Comparison of ENCODE assay signal across 23 mouse cellular contexts in genomic region chr13:107314746-107315145, GRCm38 (mm10).
DNase-seq lines count a peak whose midpoint lies in the region; ATAC-seq and TF ChIP-seq lines count a peak whose summit lies in the region.
"Had no signal": no experiment of that assay in that cellular context is flagged by ENCODE, and none has a peak within 500 bp of the region (broad histone marks: within the 10 kb centered on the region; RNA-seq: fewer than 3 reads in every experiment).

No protein-coding gene starts in this region.

- H3K27me3 ChIP-seq in hindbrain, embryonic 16.5 days (replicated peaks; ENCODE audit: control insufficient read depth, insufficient read depth, low read length), result no peaks in the 10 kb centered on the region
- no peaks in the 10 kb centered on the region for H3K27me3 ChIP-seq in hindbrain, postnatal 0 days (ENCODE audit: insufficient read depth, low read length)
- H3K27me3 ChIP-seq: limb, embryonic 15.5 days; liver, embryonic 13.5 days had no signal

- H3K9me3 ChIP-seq in hindbrain, embryonic 16.5 days (ENCODE audit: control insufficient read depth, low read length), result no peaks in the 10 kb centered on the region
- H3K9me3 ChIP-seq in hindbrain, postnatal 0 days (ENCODE audit: low read length), result no peaks in the 10 kb centered on the region
- H3K9me3 ChIP-seq: limb, embryonic 10.5 days; limb, embryonic 15.5 days; liver, embryonic 13.5 days had no signal

- DNase-seq in frontal cortex, postnatal 14 days (ENCODE audit: low spot score in 2 of 2), result no peak
- DNase-seq in hindbrain, postnatal 0 days (ENCODE audit: low spot score), result no peak
- DNase-seq in retina, postnatal 1 day, result peak; percentile 6
- no peak for DNase-seq in retina, embryonic 14.5 days (ENCODE audit: low spot score)
- no peak for DNase-seq in adrenal gland, adult 2 months
- DNase-seq: adrenal gland, postnatal 36 days; B cell, adult 2 months; cerebellum, adult 9-10 months; cerebellum, postnatal 36 days; gastrocnemius, postnatal 10 days; heart, postnatal 14 days; kidney, adult 9 months; kidney, postnatal 10 days; layer of hippocampus, postnatal 36 days; liver, embryonic 13.5 days; lung, adult 18-20 months; lung, postnatal 10 days; thymus, postnatal 4 days had no signal

- H3K9ac ChIP-seq in hindbrain, embryonic 16.5 days (ENCODE audit: low read depth, low read length), result peak overlapping the region; percentile 16
- H3K9ac ChIP-seq in hindbrain, postnatal 0 days (replicated peaks; ENCODE audit: low read length), result no peak overlapping the region
- H3K9ac ChIP-seq: limb, embryonic 15.5 days; liver, embryonic 13.5 days had no signal

- H3K4me3 ChIP-seq in hindbrain, embryonic 16.5 days (ENCODE audit: low read length), result no peak overlapping the region
- H3K4me3 ChIP-seq in hindbrain, postnatal 0 days (ENCODE audit: low read length), result no peak overlapping the region
- H3K4me3 ChIP-seq: limb, embryonic 10.5 days; limb, embryonic 15.5 days; liver, embryonic 13.5 days had no signal

- no peaks in the 10 kb centered on the region for H3K36me3 ChIP-seq in hindbrain, embryonic 16.5 days (ENCODE audit: control insufficient read depth, insufficient read depth, low read length)
- H3K36me3 ChIP-seq in hindbrain, postnatal 0 days (ENCODE audit: insufficient read depth, low read length), result no peaks in the 10 kb centered on the region
- H3K36me3 ChIP-seq: limb, embryonic 10.5 days; limb, embryonic 15.5 days; liver, embryonic 13.5 days had no signal

- H3K4me2 ChIP-seq in hindbrain, embryonic 16.5 days (ENCODE audit: low read length), result no peak overlapping the region
- no peak overlapping the region for H3K4me2 ChIP-seq in hindbrain, postnatal 0 days (ENCODE audit: low read depth, low read length)
- H3K4me2 ChIP-seq: limb, embryonic 15.5 days; liver, embryonic 13.5 days had no signal

- ATAC-seq in frontal cortex, adult (ENCODE audit: low TSS enrichment), result peak; percentile 52
- ATAC-seq in hindbrain, embryonic 16.5 days, result peak; percentile 40
- no peak for ATAC-seq in hindbrain, postnatal 0 days
- ATAC-seq: intestine, postnatal 0 days had no signal

- H3K4me1 ChIP-seq in hindbrain, embryonic 16.5 days (ENCODE audit: control insufficient read depth, insufficient read depth, low read depth, low read length), result no peaks in the 10 kb centered on the region
- H3K4me1 ChIP-seq in hindbrain, postnatal 0 days (ENCODE audit: insufficient read depth, low read length), result no peaks in the 10 kb centered on the region
- H3K4me1 ChIP-seq: limb, embryonic 10.5 days; limb, embryonic 15.5 days; liver, embryonic 13.5 days had no signal

- no peak overlapping the region for H3K27ac ChIP-seq in hindbrain, embryonic 16.5 days (ENCODE audit: low read depth, low read length)
- H3K27ac ChIP-seq in hindbrain, postnatal 0 days, result no peak overlapping the region
- H3K27ac ChIP-seq: limb, embryonic 10.5 days; limb, embryonic 15.5 days; liver, embryonic 13.5 days had no signal

- no peak for TF ChIP-seq CTCF in hindbrain, postnatal 0 days (IDR thresholded peaks at IDR 0.05; ENCODE audit: low read depth)

- WGBS in hindbrain, embryonic 16.5 days, result 78% methylated on average over 7 of the region's 7 CpGs
- 82% methylated on average over 7 of the region's 7 CpGs for WGBS in hindbrain, postnatal 0 days
